Comparison of ENCODE assay signal across 8 mouse cellular contexts in genomic region chr5:74535240-74536021, GRCm38 (mm10). TPM values are rescaled to one million over a fixed set of nuclear protein-coding genes. Genes with fewer than 3 reads are reported as not detected.
DNase-seq lines count a peak whose midpoint lies in the region; ATAC-seq and TF ChIP-seq lines count a peak whose summit lies in the region.

Fip1l1 (plus strand) TSS chr5:74535449.

- ATAC-seq in hindbrain, postnatal 0 days = peak; percentile 90
- ATAC-seq in megakaryocyte, adult 5-6 weeks (ENCODE audit: poor library complexity, severe bottlenecking) = peak; percentile 69

- intact Hi-C loops in gastrocnemius, adult 2 months (cut with DNase I) = loop anchor here (10.0 kb wide), 1 partner anchor 221 kb away; no protein-coding TSS in a partner anchor
- intact Hi-C loops in left cerebral cortex, adult 2 months (cut with DNase I) = loop anchor here (5.0 kb wide), 2 partner anchors 223 to 622 kb away; no protein-coding TSS in a partner anchor

- under 1% methylated on average over 73 of the region's 73 CpGs for WGBS in hindbrain, postnatal 0 days

- peak; percentile 92 for DNase-seq in WW6 (ENCODE audit: low read depth, low spot score)
- peak; percentile 80 to 93 for DNase-seq in cerebellum, postnatal 4 days (ENCODE audit: low spot score in 2 of 2)
- DNase-seq in gastrocnemius, adult 2 months = peak; percentile 94
- peak; percentile 98 for DNase-seq in hindbrain, postnatal 0 days (ENCODE audit: low spot score)
- peak; percentile 89 to 92 for DNase-seq in left cerebral cortex, adult 2 months (ENCODE audit: extremely low spot score in 1 of 2, low spot score in 2 of 2)
- DNase-seq in right cerebral cortex, adult 2 months (ENCODE audit: low spot score in 2 of 2) = peak; percentile 87 to 92
- peak; percentile 90 for DNase-seq in urinary bladder, postnatal 14 days (ENCODE audit: low spot score)

- peaks cover 16% of the 10 kb centered on the region for H3K4me1 ChIP-seq in hindbrain, postnatal 0 days (ENCODE audit: insufficient read depth, low read length)

- H3K36me3 ChIP-seq in hindbrain, postnatal 0 days (ENCODE audit: insufficient read depth, low read length) = 0 out of 2 replicates have a peak, but pooled peaks cover 6% of the 10 kb centered on the region

- TF ChIP-seq CTCF in gastrocnemius, adult 2 months (IDR thresholded peaks at IDR 0.05) = 0 out of 2 replicates have a peak, but pooled peaks have one; percentile 5
- TF ChIP-seq CTCF in hindbrain, postnatal 0 days (IDR thresholded peaks at IDR 0.05; ENCODE audit: low read depth) = no peak; the same call in 1 of the 2 replicates
- TF ChIP-seq CTCF in left cerebral cortex, adult 2 months (IDR thresholded peaks at IDR 0.05) = no peak; the same call in 1 of the 2 replicates

- peak within 1 kb of the TSS; percentile 74 for H3K4me2 ChIP-seq in hindbrain, postnatal 0 days (ENCODE audit: low read depth, low read length)

- H3K27ac ChIP-seq in gastrocnemius, adult 2 months = peak within 1 kb of the TSS; percentile 97
- H3K27ac ChIP-seq in hindbrain, postnatal 0 days = peak within 1 kb of the TSS; percentile 94
- peak within 1 kb of the TSS; percentile 96 for H3K27ac ChIP-seq in left cerebral cortex, adult 2 months

- H3K27me3 ChIP-seq in hindbrain, postnatal 0 days (ENCODE audit: insufficient read depth, low read length) = no peaks in the 10 kb centered on the region

- H3K9me3 ChIP-seq in hindbrain, postnatal 0 days (ENCODE audit: low read length) = no peaks in the 10 kb centered on the region

- peak within 1 kb of the TSS; percentile 85 for H3K4me3 ChIP-seq in gastrocnemius, adult 2 months
- H3K4me3 ChIP-seq in hindbrain, postnatal 0 days (ENCODE audit: low read length) = peak within 1 kb of the TSS; percentile 93
- H3K4me3 ChIP-seq in left cerebral cortex, adult 2 months = peak within 1 kb of the TSS; percentile 70

- peak within 1 kb of the TSS; percentile 96 for H3K9ac ChIP-seq in hindbrain, postnatal 0 days (replicated peaks; ENCODE audit: low read length)

RNA-seq across cellular contexts. Expression of gene Fip1l1, which starts in this region (rescaled TPM):
- 10 to 100 TPM; 16.6 to 22.7 TPM for total RNA-seq in gastrocnemius, adult 2 months (2021)
- total RNA-seq in hindbrain, postnatal 0 days (2014; rRNA removed) = 34.8 and 47.4 TPM in 2 replicates
- polyA plus RNA-seq in hindbrain, postnatal 0 days (2015; fragmentation: Nextera tagmentation; extraction: Ambion mirVana) = 66.2 and 67.7 TPM in 2 replicates
- 10 to 100 TPM; 62.6 to 64.3 TPM for total RNA-seq in left cerebral cortex, adult 2 months (2021)
- total RNA-seq in megakaryocyte, adult 5-6 weeks (2015) = 55.5 and 63.8 TPM in 2 replicates
- 115 and 117 TPM in 2 replicates for total RNA-seq in megakaryocyte, adult 5-6 weeks (2017)

Comparison
In these comparisons a context has a peak if more than half of its experiments do, and no peak if none do; other contexts are left out.
1. Peak in every context shown above with its lines: DNase-seq, ATAC-seq, H3K4me3 ChIP-seq and H3K27ac ChIP-seq.